Mouse (Mus musculus): ENCODE data around the gene Cdx4. TPM values are rescaled to one million over a fixed set of nuclear protein-coding genes. Genes with fewer than 3 reads are reported as not detected.

The Cdx4 gene
- not detected in 2 replicates for polyA plus RNA-seq (2015; fragmentation: Nextera tagmentation; extraction: Ambion mirVana)

GRCm38 (mm10) chrX:103321146-103321545 is at the start of gene Cdx4:
Cdx4 (plus strand) TSS chrX:103321398.
- Histone ChIP-seq H3K9me3 (replicated peaks; ENCODE audit: control insufficient read depth, low read length) (no peaks in the 10 kb centered on the region), H3K27ac (ENCODE audit: low read length) (no peak within 1 kb of the TSS), H3K4me1 (ENCODE audit: control insufficient read depth, low read depth, low read length) (no peaks in the 10 kb centered on the region), H3K9ac (ENCODE audit: low read depth, low read length) (no peak within 1 kb of the TSS), H3K36me3 (ENCODE audit: control insufficient read depth, insufficient read depth) (no peaks in the 10 kb centered on the region), H3K27me3 (ENCODE audit: control insufficient read depth, insufficient read depth, low read depth, low read length) (peaks cover 34% of the 10 kb centered on the region), H3K4me2 (ENCODE audit: low read depth, low read length) (no peak within 1 kb of the TSS), H3K4me3 (ENCODE audit: low read depth, low read length) (no peak within 1 kb of the TSS)
- ATAC-seq (ENCODE audit: low read depth): no peak
- 23% methylated on average over 13 of the region's 13 CpGs for WGBS (ENCODE audit: insufficient replicate concordance)

GRCm38 (mm10) chrX:103274325-103274724 is 46.9 kb upstream of the Cdx4 start:
- no peak overlapping the region for H3K27ac ChIP-seq (ENCODE audit: low read length)
- no peak for ATAC-seq (ENCODE audit: low read depth)
- no peaks in the 10 kb centered on the region for H3K27me3 ChIP-seq (ENCODE audit: control insufficient read depth, insufficient read depth, low read depth, low read length)
- no peak overlapping the region for H3K4me2 ChIP-seq (ENCODE audit: low read depth, low read length)
- no peaks in the 10 kb centered on the region for H3K4me1 ChIP-seq (ENCODE audit: control insufficient read depth, low read depth, low read length)
- WGBS (ENCODE audit: insufficient replicate concordance): 85% methylated on average over 4 of the region's 5 CpGs
- no peaks in the 10 kb centered on the region for H3K9me3 ChIP-seq (replicated peaks; ENCODE audit: control insufficient read depth, low read length)
- H3K36me3 ChIP-seq (ENCODE audit: control insufficient read depth, insufficient read depth): no peaks in the 10 kb centered on the region
- H3K9ac ChIP-seq (ENCODE audit: low read depth, low read length): no peak overlapping the region
- H3K4me3 ChIP-seq (ENCODE audit: low read depth, low read length): no peak overlapping the region

GRCm38 (mm10) chrX:103286899-103287722 is 34.1 kb upstream of the Cdx4 start:
- ATAC-seq (ENCODE audit: low read depth): peak; percentile 16; the same call in 1 of the 2 replicates
- H3K4me2 ChIP-seq (ENCODE audit: low read depth, low read length): no peak overlapping the region

GRCm38 (mm10) chrX:103287846-103288377 is 33.3 kb upstream of the Cdx4 start:
- Histone ChIP-seq H3K4me3 (ENCODE audit: low read depth, low read length) (no peak overlapping the region), H3K9me3 (replicated peaks; ENCODE audit: control insufficient read depth, low read length) (no peaks in the 10 kb centered on the region), H3K27ac (ENCODE audit: low read length) (no peak overlapping the region), H3K27me3 (ENCODE audit: control insufficient read depth, insufficient read depth, low read depth, low read length) (peaks cover 7% of the 10 kb centered on the region), H3K4me2 (ENCODE audit: low read depth, low read length) (no peak overlapping the region), H3K4me1 (ENCODE audit: control insufficient read depth, low read depth, low read length) (no peaks in the 10 kb centered on the region), H3K9ac (ENCODE audit: low read depth, low read length) (no peak overlapping the region), H3K36me3 (ENCODE audit: control insufficient read depth, insufficient read depth) (no peaks in the 10 kb centered on the region)
- no peak for ATAC-seq (ENCODE audit: low read depth)
- 24% methylated on average over 10 of the region's 10 CpGs for WGBS (ENCODE audit: insufficient replicate concordance)

More at GRCm38 (mm10) chrX:103286899-103287722, 34.1 kb upstream of the Cdx4 start:
- whole genome bisulfite sequencing (ENCODE audit: insufficient replicate concordance): 36% methylated on average over 4 of the region's 4 CpGs
- H3K9me3 ChIP-seq (replicated peaks; ENCODE audit: control insufficient read depth, low read length): no peaks in the 10 kb centered on the region
- no peak overlapping the region for H3K4me3 ChIP-seq (ENCODE audit: low read depth, low read length)
- no peaks in the 10 kb centered on the region for H3K4me1 ChIP-seq (ENCODE audit: control insufficient read depth, low read depth, low read length)
- H3K36me3 ChIP-seq (ENCODE audit: control insufficient read depth, insufficient read depth): no peaks in the 10 kb centered on the region
- no peak overlapping the region for H3K9ac ChIP-seq (ENCODE audit: low read depth, low read length)
- H3K27me3 ChIP-seq (ENCODE audit: control insufficient read depth, insufficient read depth, low read depth, low read length): peaks cover 7% of the 10 kb centered on the region
- H3K27ac ChIP-seq (ENCODE audit: low read length): no peak overlapping the region

GRCm38 (mm10) chrX:103288485-103289330 is 32.5 kb upstream of the Cdx4 start:
- peak; percentile 43; the same call in 1 of the 2 replicates for ATAC-seq (ENCODE audit: low read depth)
- Histone ChIP-seq H3K27me3 (ENCODE audit: control insufficient read depth, insufficient read depth, low read depth, low read length) (peaks cover 7% of the 10 kb centered on the region), H3K4me2 (ENCODE audit: low read depth, low read length) (peak overlapping the region; percentile 24; the same call in 1 of the 2 replicates), H3K36me3 (ENCODE audit: control insufficient read depth, insufficient read depth) (no peaks in the 10 kb centered on the region), H3K4me1 (ENCODE audit: control insufficient read depth, low read depth, low read length) (no peaks in the 10 kb centered on the region), H3K9ac (ENCODE audit: low read depth, low read length) (no peak overlapping the region), H3K4me3 (ENCODE audit: low read depth, low read length) (no peak overlapping the region), H3K9me3 (replicated peaks; ENCODE audit: control insufficient read depth, low read length) (no peaks in the 10 kb centered on the region), H3K27ac (ENCODE audit: low read length) (no peak overlapping the region)
- WGBS (ENCODE audit: insufficient replicate concordance): 25% methylated on average over 25 of the region's 25 CpGs

GRCm38 (mm10) chrX:103298937-103299336 is 22.3 kb upstream of the Cdx4 start:
- H3K4me1 ChIP-seq (ENCODE audit: control insufficient read depth, low read depth, low read length): no peaks in the 10 kb centered on the region
- ATAC-seq (ENCODE audit: low read depth): no peak

GRCm38 (mm10) chrX:103308262-103308661 is 12.9 kb upstream of the Cdx4 start:
- peak; percentile 61; the same call in 1 of the 2 replicates for ATAC-seq (ENCODE audit: low read depth)
- Histone ChIP-seq H3K4me2 (ENCODE audit: low read depth, low read length) (no peak overlapping the region), H3K27me3 (ENCODE audit: control insufficient read depth, insufficient read depth, low read depth, low read length) (peaks cover 2% of the 10 kb centered on the region; the same call in 1 of the 2 replicates), H3K9ac (ENCODE audit: low read depth, low read length) (no peak overlapping the region), H3K4me3 (ENCODE audit: low read depth, low read length) (no peak overlapping the region), H3K27ac (ENCODE audit: low read length) (no peak overlapping the region), H3K4me1 (ENCODE audit: control insufficient read depth, low read depth, low read length) (no peaks in the 10 kb centered on the region), H3K36me3 (ENCODE audit: control insufficient read depth, insufficient read depth) (no peaks in the 10 kb centered on the region), H3K9me3 (replicated peaks; ENCODE audit: control insufficient read depth, low read length) (no peaks in the 10 kb centered on the region)
- 47% methylated on average over 1 of the region's 1 CpGs for WGBS (ENCODE audit: insufficient replicate concordance)

More at GRCm38 (mm10) chrX:103298937-103299336, 22.3 kb upstream of the Cdx4 start:
- Histone ChIP-seq H3K27ac (ENCODE audit: low read length) (no peak overlapping the region), H3K9me3 (replicated peaks; ENCODE audit: control insufficient read depth, low read length) (no peaks in the 10 kb centered on the region), H3K36me3 (ENCODE audit: control insufficient read depth, insufficient read depth) (no peaks in the 10 kb centered on the region), H3K4me2 (ENCODE audit: low read depth, low read length) (no peak overlapping the region), H3K4me3 (ENCODE audit: low read depth, low read length) (no peak overlapping the region), H3K9ac (ENCODE audit: low read depth, low read length) (no peak overlapping the region), H3K27me3 (ENCODE audit: control insufficient read depth, insufficient read depth, low read depth, low read length) (no peaks in the 10 kb centered on the region; the same call in 1 of the 2 replicates)
- 16% methylated on average over 4 of the region's 4 CpGs for WGBS (ENCODE audit: insufficient replicate concordance)

GRCm38 (mm10) chrX:103311723-103312122 is 9.5 kb upstream of the Cdx4 start:
- no peaks in the 10 kb centered on the region for H3K36me3 ChIP-seq (ENCODE audit: control insufficient read depth, insufficient read depth)
- H3K4me2 ChIP-seq (ENCODE audit: low read depth, low read length): no peak overlapping the region
- H3K9ac ChIP-seq (ENCODE audit: low read depth, low read length): no peak overlapping the region
- no peak overlapping the region for H3K4me3 ChIP-seq (ENCODE audit: low read depth, low read length)
- no peak for ATAC-seq (ENCODE audit: low read depth)
- no peaks in the 10 kb centered on the region for H3K9me3 ChIP-seq (replicated peaks; ENCODE audit: control insufficient read depth, low read length)
- no peaks in the 10 kb centered on the region for H3K4me1 ChIP-seq (ENCODE audit: control insufficient read depth, low read depth, low read length)
- peaks cover 6% of the 10 kb centered on the region for H3K27me3 ChIP-seq (ENCODE audit: control insufficient read depth, insufficient read depth, low read depth, low read length)
- no peak overlapping the region for H3K27ac ChIP-seq (ENCODE audit: low read length)
- WGBS (ENCODE audit: insufficient replicate concordance): 64% methylated on average over 3 of the region's 3 CpGs

Measured in liver, embryonic 16.5 days (tissue).